Mouse (Mus musculus) intestine, embryonic 16.5 days (tissue): ENCODE data around the gene Vmn2r86. TPM values are rescaled to one million over a fixed set of nuclear protein-coding genes. Genes with fewer than 3 reads are reported as not detected.
"Not testable (repeated sequence)": the region's sequence is repeated elsewhere in the genome, so short reads cannot be mapped to it uniquely, and the experiment has no call there.

ENCODE experiments used
- ATAC-seq: fragments of 200-750 bp; cut with Nextera tagmentation; 2 replicates; pipeline ENCODE4 v1.8.0; 2017; ENCODE audit warnings: moderate TSS enrichment, moderate library complexity
- H3K27ac ChIP-seq: fragments of 300-500 bp; sonication (generic); 2 replicates; pipeline ENCODE4 v1.5.1; 2014; ENCODE audit warnings: mild to moderate bottlenecking, low read length
- H3K27me3 ChIP-seq: fragments of 300-500 bp; sonication (generic); replicated peaks from 2 replicates; pipeline ENCODE4 v1.6.1; 2014; ENCODE audit warnings: low read length, control low read depth, mixed read lengths; ENCODE audit not compliant: control insufficient read depth, insufficient read depth
- H3K36me3 ChIP-seq: fragments of 300-500 bp; sonication (generic); 2 replicates; pipeline ENCODE4 v1.6.1; 2014; ENCODE audit warnings: low read length, control low read depth; ENCODE audit not compliant: control insufficient read depth, insufficient read depth
- H3K4me1 ChIP-seq: fragments of 300-500 bp; sonication (generic); 2 replicates; pipeline ENCODE4 v1.6.1; 2014; ENCODE audit warnings: low read length, control low read depth, mixed read lengths; ENCODE audit not compliant: control insufficient read depth, insufficient read depth
- H3K4me2 ChIP-seq: fragments of 300-500 bp; sonication (generic); 2 replicates; pipeline ENCODE4 v1.6.1; 2014; ENCODE audit warnings: low read depth, low read length, control low read depth
- H3K4me3 ChIP-seq: fragments of 300-500 bp; sonication (generic); 2 replicates; pipeline ENCODE4 v1.5.1; 2014; ENCODE audit warnings: mild to moderate bottlenecking, low read length
- H3K9ac ChIP-seq: fragments of 300-500 bp; sonication (generic); 2 replicates; pipeline ENCODE4 v1.6.1; 2014; ENCODE audit warnings: low read depth, low read length
- H3K9me3 ChIP-seq: fragments of 300-500 bp; sonication (generic); 2 replicates; pipeline ENCODE4 v1.6.1; 2016; ENCODE audit warnings: low read length, control low read depth; ENCODE audit not compliant: control insufficient read depth
- WGBS: fragments of 180-500 bp; shearing (Covaris S2); extraction: QIAGEN DNeasy Blood & Tissue Kit; methylation state at CpG from one replicate; pipeline ENCODE4 v1.1.7; 2014; 5-methylcytosine and 5-hydroxymethylcytosine counted together
- polyA plus RNA-seq: library from polyadenylated mRNA; unstranded; fragments of >200 nt; fragmentation: Nextera tagmentation; extraction: Ambion mirVana; gene quantifications from 2 replicates; pipeline ENCODE4 v1.2.1, GENCODE M21; 2015

Gene Vmn2r86
- polyA plus RNA-seq, result not detected in 2 replicates

DNA sequence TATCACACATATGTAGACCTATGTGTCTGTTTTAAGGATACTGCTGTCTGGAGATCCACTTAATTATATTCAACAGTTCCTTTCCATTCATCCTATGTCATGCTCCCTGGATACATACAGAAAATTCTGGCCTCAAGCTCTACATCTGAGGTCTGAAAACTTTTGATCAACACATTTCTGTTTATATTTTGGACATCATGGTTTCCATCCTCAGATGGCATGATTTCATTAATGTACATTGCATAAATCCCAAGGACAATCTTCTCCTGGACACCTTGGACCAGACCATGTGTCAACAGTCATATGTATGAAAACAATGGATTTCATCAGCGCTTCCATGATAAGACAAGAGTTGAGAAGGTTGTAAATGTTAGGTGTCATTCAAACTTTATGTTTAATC is at the start of gene Vmn2r86:
Vmn2r86 (minus strand) TSS at position 101 of the 400 bp plus-strand sequence.
- H3K9me3 ChIP-seq, H3K27ac ChIP-seq, H3K4me3 ChIP-seq, H3K9ac ChIP-seq, H3K36me3 ChIP-seq, H3K27me3 ChIP-seq, H3K4me2 ChIP-seq, ATAC-seq, H3K4me1 ChIP-seq: not testable (repeated sequence)
- 82% methylated on average over 1 of the region's 1 CpGs for WGBS

DNA sequence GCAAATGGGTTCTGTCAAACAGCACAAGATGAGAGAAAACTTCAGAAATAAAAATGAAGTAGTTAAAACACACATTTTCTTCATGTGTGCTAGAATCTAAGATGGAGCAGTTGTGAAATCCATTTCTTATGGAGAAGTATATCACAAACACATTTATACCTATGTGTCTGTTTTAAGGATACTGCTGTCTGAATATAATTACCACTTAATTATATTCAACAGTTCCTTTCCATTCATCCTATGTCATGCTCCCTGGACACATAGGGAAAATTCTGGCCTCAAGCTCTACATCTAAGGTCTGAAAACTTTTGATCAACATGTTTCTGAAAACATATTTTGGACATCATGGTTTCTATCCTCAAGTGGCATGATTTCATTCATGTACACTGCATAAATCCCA is 41.4 kb upstream of the Vmn2r86 start, which contains the start of gene Vmn2r87:
Vmn2r87 (minus strand) TSS at position 101 of the 400 bp plus-strand sequence.
- no peaks in the 10 kb centered on the region for H3K4me1 ChIP-seq
- no peak within 1 kb of the TSS for H3K4me2 ChIP-seq
- no peaks in the 10 kb centered on the region for H3K36me3 ChIP-seq
- no peak within 1 kb of the TSS for H3K9ac ChIP-seq
- no peak within 1 kb of the TSS for H3K4me3 ChIP-seq
- no peak within 1 kb of the TSS for H3K27ac ChIP-seq
- H3K27me3 ChIP-seq, result no peaks in the 10 kb centered on the region
- H3K9me3 ChIP-seq, result no peaks in the 10 kb centered on the region
- no peak for ATAC-seq

DNA sequence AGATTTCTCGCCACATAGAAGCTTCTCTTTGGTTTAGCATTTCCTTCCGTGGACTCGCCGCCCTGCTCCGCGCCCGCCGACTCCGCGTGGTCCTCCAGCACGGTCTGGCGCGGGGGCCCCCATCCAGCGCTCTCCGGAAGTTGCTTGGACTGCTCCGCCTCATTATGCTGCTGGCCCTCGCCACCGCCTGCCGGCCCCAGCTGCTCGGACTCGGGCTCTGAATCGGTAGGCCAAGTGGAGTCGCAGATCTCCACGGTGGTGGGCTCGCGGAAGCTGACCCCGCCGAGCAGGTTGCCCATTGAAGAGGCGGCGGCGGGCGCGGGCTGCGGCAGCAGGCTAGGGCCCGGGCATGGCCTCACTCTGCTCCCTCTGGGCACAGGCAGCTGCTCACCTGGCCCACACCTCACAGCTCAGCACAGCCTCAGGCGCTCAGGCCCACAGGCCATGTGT is 14.5 kb upstream of the Vmn2r86 start:
- Histone ChIP-seq H3K27me3 (no peaks in the 10 kb centered on the region), H3K4me2 (peak overlapping the region; percentile 89), H3K9me3 (no peaks in the 10 kb centered on the region), H3K9ac (peak overlapping the region; percentile 75), H3K4me1 (no peaks in the 10 kb centered on the region), H3K4me3 (peak overlapping the region; percentile 54), H3K27ac (no peak overlapping the region), H3K36me3 (no peaks in the 10 kb centered on the region)
- peak; percentile 99 for ATAC-seq
- 2% methylated on average over 36 of the region's 36 CpGs for WGBS

DNA sequence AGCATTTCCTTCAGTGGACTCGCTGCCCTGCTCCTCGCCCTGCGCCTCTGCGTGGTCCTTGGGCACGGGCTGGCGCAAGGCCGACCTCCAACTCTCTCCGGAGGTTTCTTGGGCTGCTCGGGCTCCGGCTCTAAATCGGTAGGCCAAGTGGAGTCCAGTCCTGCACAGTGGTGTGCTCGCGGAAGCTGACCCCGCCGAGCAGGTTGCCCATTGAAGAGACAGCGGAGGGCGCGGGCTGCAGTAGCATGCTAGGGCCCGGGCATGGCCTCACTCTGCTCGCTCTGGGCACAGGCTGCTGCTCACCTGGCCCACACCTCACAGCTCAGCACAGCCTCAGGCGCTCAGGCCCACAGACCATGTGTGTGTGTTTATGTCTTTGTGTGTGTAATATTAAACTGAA is 11.1 kb downstream of the Vmn2r86 start:
- ATAC-seq, result no peak
- WGBS, result 91% methylated on average over 21 of the region's 21 CpGs

DNA sequence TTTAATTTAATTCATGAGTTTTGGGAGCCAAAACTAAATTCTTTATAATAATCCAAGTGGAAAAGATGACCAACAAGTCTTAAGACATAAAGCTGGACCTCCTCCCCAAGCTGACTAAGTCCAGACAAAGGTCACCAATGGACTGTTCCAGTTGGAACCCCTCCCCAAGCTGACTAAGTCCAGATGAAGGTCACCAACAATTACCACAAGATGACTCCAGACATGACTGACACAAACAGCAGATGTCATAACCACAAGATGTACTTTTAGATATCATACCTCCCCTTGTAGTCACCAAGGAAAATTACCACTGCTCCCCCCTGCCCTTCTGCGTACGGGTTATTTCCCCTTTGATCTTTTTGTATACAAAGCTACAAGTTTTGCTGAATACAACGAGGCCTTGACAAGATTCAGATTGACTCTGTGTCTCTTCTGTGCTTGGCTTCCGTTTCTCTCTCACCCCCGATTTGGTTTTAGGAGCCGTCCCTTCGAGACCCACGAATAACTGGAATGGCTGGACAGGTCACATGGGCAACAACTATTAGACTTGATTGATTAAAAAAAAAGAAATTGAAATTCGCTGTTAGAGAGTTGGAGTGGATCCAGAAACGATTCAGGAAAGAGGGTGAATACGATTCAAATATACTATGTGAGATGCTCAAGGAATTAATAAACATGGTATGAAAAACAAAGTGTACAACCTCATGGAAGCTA is 21.5 kb downstream of the Vmn2r86 start:
- not testable (repeated sequence) for H3K27ac ChIP-seq, ATAC-seq, H3K9me3 ChIP-seq, H3K4me2 ChIP-seq, H3K4me3 ChIP-seq, H3K9ac ChIP-seq, H3K4me1 ChIP-seq, H3K27me3 ChIP-seq, H3K36me3 ChIP-seq
- WGBS, result 88% methylated on average over 11 of the region's 11 CpGs

More for the DNA sequence above, 11.1 kb downstream of the Vmn2r86 start:
- no peak overlapping the region for H3K4me3 ChIP-seq
- H3K9me3 ChIP-seq, result no peaks in the 10 kb centered on the region
- no peaks in the 10 kb centered on the region for H3K27me3 ChIP-seq
- no peaks in the 10 kb centered on the region for H3K4me1 ChIP-seq
- no peak overlapping the region for H3K4me2 ChIP-seq
- no peaks in the 10 kb centered on the region for H3K36me3 ChIP-seq
- no peak overlapping the region for H3K27ac ChIP-seq
- no peak overlapping the region for H3K9ac ChIP-seq

DNA sequence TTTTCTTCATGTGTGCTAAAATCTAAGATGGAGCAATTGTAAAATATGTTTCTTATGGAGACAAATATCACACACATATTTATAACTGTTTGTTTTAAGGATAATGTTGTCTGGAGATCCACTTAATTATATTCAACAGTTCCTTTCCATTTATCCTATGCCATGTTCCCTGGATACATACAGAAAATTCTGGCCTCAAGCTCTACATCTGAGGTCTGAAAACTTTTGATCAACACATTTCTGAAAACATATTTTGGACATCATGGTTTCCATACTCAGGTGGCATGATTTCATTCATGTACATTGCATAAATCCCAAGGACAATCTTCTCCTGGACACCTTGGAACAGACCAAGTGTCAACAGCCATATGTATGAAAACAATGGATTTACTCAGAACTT is 26.2 kb downstream of the Vmn2r86 start, which contains the start of gene Vmn2r85:
Vmn2r85 (minus strand) TSS at position 101 of the 400 bp plus-strand sequence.
- ATAC-seq, H3K4me2 ChIP-seq, H3K36me3 ChIP-seq, H3K9me3 ChIP-seq, H3K27me3 ChIP-seq, H3K9ac ChIP-seq, H3K4me1 ChIP-seq, H3K4me3 ChIP-seq, H3K27ac ChIP-seq: not testable (repeated sequence)

DNA sequence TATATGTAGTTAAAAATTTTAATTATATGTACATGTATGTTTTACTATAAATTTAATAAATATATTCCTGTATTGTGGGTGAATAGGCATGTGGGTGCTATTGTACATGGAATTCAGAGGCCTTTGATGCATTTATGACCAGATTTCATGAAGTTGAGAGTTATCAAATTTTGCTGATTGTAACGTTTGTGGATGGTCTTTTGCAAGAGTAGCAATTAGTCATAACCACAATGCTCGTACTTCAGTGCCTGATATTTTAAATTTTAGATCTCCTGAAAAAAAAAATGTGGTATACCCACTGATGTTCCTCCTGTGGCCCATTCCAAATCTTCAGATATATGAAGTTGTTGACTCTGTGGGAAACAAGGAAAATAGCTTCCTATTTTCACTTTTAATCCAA is 33.5 kb downstream of the Vmn2r86 start:
- not testable (repeated sequence) for H3K27ac ChIP-seq, H3K4me3 ChIP-seq, H3K4me1 ChIP-seq, H3K4me2 ChIP-seq, H3K36me3 ChIP-seq, H3K9me3 ChIP-seq, H3K9ac ChIP-seq, ATAC-seq, H3K27me3 ChIP-seq
- WGBS, result 67% methylated on average over 2 of the region's 2 CpGs

DNA sequence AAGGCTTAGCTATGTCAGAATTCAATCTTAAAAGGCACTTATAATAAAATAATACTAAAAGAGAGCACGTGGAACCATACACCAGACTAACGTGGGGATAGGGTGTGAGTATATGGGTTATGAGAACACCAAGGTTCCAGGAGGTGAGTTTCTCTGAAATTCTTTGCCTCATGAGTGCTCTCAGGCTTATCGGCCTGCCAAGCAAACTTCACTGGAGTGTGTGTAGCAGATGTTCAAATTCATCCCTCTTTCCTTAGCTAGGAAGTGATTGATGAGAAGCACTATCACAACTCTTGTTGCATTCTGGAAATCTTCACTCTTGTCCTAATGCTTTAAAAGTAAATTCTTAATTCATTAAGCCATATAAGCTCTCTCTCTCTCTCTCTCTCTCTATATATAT is 35.4 kb downstream of the Vmn2r86 start:
- WGBS, result 80% methylated on average over 3 of the region's 3 CpGs
- Histone ChIP-seq H3K36me3 (no peaks in the 10 kb centered on the region), H3K4me2 (no peak overlapping the region), H3K4me3 (no peak overlapping the region), H3K27ac (no peak overlapping the region), H3K9me3 (no peaks in the 10 kb centered on the region), H3K4me1 (no peaks in the 10 kb centered on the region), H3K9ac (no peak overlapping the region), H3K27me3 (no peaks in the 10 kb centered on the region)
- no peak for ATAC-seq

DNA sequence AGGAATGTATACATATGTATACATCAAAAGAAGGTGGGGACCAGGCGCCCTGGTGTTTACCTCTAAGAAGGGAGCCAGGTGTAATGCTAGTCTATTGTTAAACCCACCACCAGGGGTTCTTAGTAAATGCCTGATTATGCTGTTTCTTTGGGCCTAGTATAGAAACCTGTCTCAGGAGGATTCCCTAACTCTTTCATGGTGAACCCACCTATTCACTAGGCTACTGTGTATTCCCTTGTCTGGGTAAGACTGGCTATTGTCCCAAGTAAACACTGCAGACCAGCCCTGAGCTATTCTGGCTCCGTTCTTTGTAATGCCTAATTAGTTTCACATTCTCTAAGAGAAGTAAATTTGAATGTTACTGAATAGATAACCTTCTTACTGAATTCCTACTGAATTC is 35.9 kb downstream of the Vmn2r86 start:
- not testable (repeated sequence) for H3K27ac ChIP-seq, H3K36me3 ChIP-seq, H3K4me1 ChIP-seq, H3K4me3 ChIP-seq, ATAC-seq, H3K4me2 ChIP-seq, H3K9me3 ChIP-seq, H3K27me3 ChIP-seq, H3K9ac ChIP-seq
- WGBS, result 63% methylated on average over 2 of the region's 2 CpGs

DNA sequence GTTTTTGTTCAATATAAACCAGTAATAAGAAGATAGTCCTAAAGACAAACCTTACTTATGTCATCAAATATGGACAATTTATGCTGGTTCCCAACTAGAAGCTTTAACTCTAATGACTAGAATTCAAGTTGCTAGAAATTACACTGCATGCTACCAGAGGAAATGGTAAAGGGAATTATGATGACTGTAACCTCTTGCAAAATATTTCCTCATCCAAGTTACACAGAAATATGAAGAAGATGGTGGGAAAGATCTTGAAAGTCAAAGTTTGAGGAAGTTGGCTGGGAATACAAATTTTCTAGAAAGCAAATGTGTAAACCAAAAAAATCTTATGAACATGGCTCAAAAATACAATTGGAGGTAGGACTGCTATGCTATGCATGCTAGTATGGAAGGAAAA is 39.5 kb downstream of the Vmn2r86 start:
- not testable (repeated sequence) for H3K27me3 ChIP-seq, H3K9ac ChIP-seq, H3K27ac ChIP-seq, H3K9me3 ChIP-seq, H3K4me1 ChIP-seq, H3K4me2 ChIP-seq, ATAC-seq, H3K4me3 ChIP-seq, H3K36me3 ChIP-seq
